Mouse (Mus musculus): ENCODE data around the gene Dcdc2a. TPM values are rescaled to one million over a fixed set of nuclear protein-coding genes. Genes with fewer than 3 reads are reported as not detected.

The Dcdc2a gene
- 7.0 and 8.2 TPM in 2 replicates for polyA plus RNA-seq (2021; fragmentation: Nextera tagmentation)
- long read RNA-seq, experiment 1, full-length matches to known transcripts: 4 of 8 reads
- long read RNA-seq, experiment 1, partial matches to known transcripts: 1 of 8 reads
- long read RNA-seq, experiment 1, other reads (novel, unspliced or antisense): 3 of 8 reads
- long read RNA-seq, experiment 2, full-length matches to known transcripts: 5 of 12 reads
- long read RNA-seq, experiment 2, partial matches to known transcripts: 1 of 12 reads
- long read RNA-seq, experiment 2, other reads (novel, unspliced or antisense): 6 of 12 reads

GRCm38 (mm10) chr13:25055873-25056667, at the start of gene Dcdc2a:
Dcdc2a (plus strand) TSS chr13:25056004.

GRCm38 (mm10) chr13:25019793-25020539, 35.8 kb upstream of the Dcdc2a start, which contains the start of gene Mrs2:
Mrs2 (minus strand) TSS chr13:25020379.

Other genes starting within 250 kb of the Dcdc2a start
- gene Acot13, start 224.5 kb upstream of the Dcdc2a start, polyA plus RNA-seq (2021; fragmentation: Nextera tagmentation): 260 and 285 TPM in 2 replicates
- 16.9 and 19.1 TPM in 2 replicates for gene Tdp2, start 224.3 kb upstream of the Dcdc2a start, polyA plus RNA-seq (2021; fragmentation: Nextera tagmentation)
- gene D130043K22Rik, start 210.9 kb upstream of the Dcdc2a start, polyA plus RNA-seq (2021; fragmentation: Nextera tagmentation): 6.8 and 8.4 TPM in 2 replicates
- gene Aldh5a1, start 118.3 kb upstream of the Dcdc2a start, polyA plus RNA-seq (2021; fragmentation: Nextera tagmentation): 9.7 and 10.6 TPM in 2 replicates
- gene Gpld1, start 112.9 kb upstream of the Dcdc2a start, polyA plus RNA-seq (2021; fragmentation: Nextera tagmentation): 9.1 and 9.9 TPM in 2 replicates
- 8.4 and 19.6 TPM in 2 replicates for gene Mrs2, start 35.6 kb upstream of the Dcdc2a start, polyA plus RNA-seq (2021; fragmentation: Nextera tagmentation)
- 367 and 420 TPM in 2 replicates for gene Nrsn1, start 214.5 kb downstream of the Dcdc2a start, polyA plus RNA-seq (2021; fragmentation: Nextera tagmentation)

Data from left cerebral cortex, adult 6 months (tissue).